Mouse (Mus musculus) kidney, adult 2 months (tissue): Measurements from ENCODE around the gene Khdrbs1.

Source experiments
- CTCF ChIP-seq: fragments of 200-500 bp; conservative IDR thresholded peaks from 2 replicates; pipeline ENCODE4 v1.5.1; 2011; ENCODE audit warnings: low read depth, mild to moderate bottlenecking, control low read depth, low read length, moderate library complexity, mixed read lengths; ENCODE audit not compliant: insufficient read depth, insufficient read length
- POLR2A ChIP-seq: fragments of 200-500 bp; IDR thresholded peaks from one replicate; pipeline ENCODE4 v1.6.1; 2011; ENCODE audit warnings: low read depth, low read length, control low read depth

GRCm38 (mm10) chr4:129771672-129772521 lies 29.8 kb upstream of the Khdrbs1 start:
- TF ChIP-seq CTCF (no peak), POLR2A (no peak)
